Mouse (Mus musculus): ENCODE measurements around the gene Ralgps2. TPM values are rescaled to one million over a fixed set of nuclear protein-coding genes. Genes with fewer than 3 reads are reported as not detected.
A peak's percentile ranks its signal among the peaks of the same experiment; 100 is the strongest.

Gene Ralgps2
- 25.6 and 26.4 TPM in 2 replicates for polyA plus RNA-seq (2015; fragmentation: Nextera tagmentation; extraction: Ambion mirVana)

- DNase-seq, result peak; percentile 71
Measured at GRCm38 (mm10) chr1:156939251-156940141, at the start of gene Ralgps2. Gene Ralgps2 (minus strand): TSS chr1:156939626.

GRCm38 (mm10) chr1:156987576-156987975, 48.1 kb upstream of the Ralgps2 start:
- Histone ChIP-seq H3K4me1 (ENCODE audit: insufficient read depth) (peaks cover 51% of the 10 kb centered on the region), H3K4me3 (ENCODE audit: low read depth, low read length) (no peak overlapping the region), H3K9me3 (ENCODE audit: low read length) (no peaks in the 10 kb centered on the region), H3K27me3 (ENCODE audit: insufficient read depth, low read length) (no peaks in the 10 kb centered on the region), H3K27ac (ENCODE audit: low read depth) (peak overlapping the region; percentile 88), H3K36me3 (replicated peaks; ENCODE audit: insufficient read depth, low read length) (no peaks in the 10 kb centered on the region), H3K4me2 (ENCODE audit: low read depth, low read length) (0 out of 2 replicates have a peak overlapping the region, but pooled peaks have one; percentile 18), H3K9ac (replicated peaks) (no peak overlapping the region)
- no peak for TF ChIP-seq CTCF (IDR thresholded peaks at IDR 0.05; ENCODE audit: low read depth)
- ATAC-seq, result 0 out of 2 replicates have a peak, but pooled peaks have one; percentile 20
- 43% methylated on average over 3 of the region's 3 CpGs for WGBS (ENCODE audit: insufficient replicate concordance)
- DNase-seq, result no peak

More at GRCm38 (mm10) chr1:156939251-156940141, at the start of gene Ralgps2:
- Histone ChIP-seq H3K4me3 (ENCODE audit: low read depth, low read length) (peak within 1 kb of the TSS; percentile 71), H3K36me3 (replicated peaks; ENCODE audit: insufficient read depth, low read length) (no peaks in the 10 kb centered on the region), H3K27me3 (ENCODE audit: insufficient read depth, low read length) (no peaks in the 10 kb centered on the region), H3K4me1 (ENCODE audit: insufficient read depth) (peaks cover 8% of the 10 kb centered on the region), H3K27ac (ENCODE audit: low read depth) (peak within 1 kb of the TSS; percentile 89), H3K9me3 (ENCODE audit: low read length) (no peaks in the 10 kb centered on the region), H3K9ac (replicated peaks) (peak within 1 kb of the TSS; percentile 76), H3K4me2 (ENCODE audit: low read depth, low read length) (peak within 1 kb of the TSS; percentile 91)
- ATAC-seq, result peak; percentile 83
- WGBS (ENCODE audit: insufficient replicate concordance), result under 1% methylated on average over 66 of the region's 124 CpGs
- TF ChIP-seq EP300 (IDR thresholded peaks at IDR 0.05; ENCODE audit: low read depth), result no peak
- TF ChIP-seq CTCF (IDR thresholded peaks at IDR 0.05; ENCODE audit: low read depth), result no peak

GRCm38 (mm10) chr1:156986641-156987345, 47.4 kb upstream of the Ralgps2 start:
- Histone ChIP-seq H3K4me2 (ENCODE audit: low read depth, low read length) (peak overlapping the region; percentile 38), H3K4me3 (ENCODE audit: low read depth, low read length) (no peak overlapping the region), H3K36me3 (replicated peaks; ENCODE audit: insufficient read depth, low read length) (no peaks in the 10 kb centered on the region), H3K4me1 (ENCODE audit: insufficient read depth) (peaks cover 45% of the 10 kb centered on the region), H3K27ac (ENCODE audit: low read depth) (peak overlapping the region; percentile 88), H3K9ac (replicated peaks) (no peak overlapping the region; the same call in 1 of the 2 replicates), H3K9me3 (ENCODE audit: low read length) (no peaks in the 10 kb centered on the region), H3K27me3 (ENCODE audit: insufficient read depth, low read length) (no peaks in the 10 kb centered on the region)
- WGBS (ENCODE audit: insufficient replicate concordance), result 14% methylated on average over 6 of the region's 6 CpGs
- peak; percentile 56 for ATAC-seq
- DNase-seq, result peak; percentile 48
- TF ChIP-seq CTCF (IDR thresholded peaks at IDR 0.05; ENCODE audit: low read depth) (no peak), EP300 (IDR thresholded peaks at IDR 0.05; ENCODE audit: low read depth) (no peak)

- no peak overlapping the region for H3K4me3 ChIP-seq (ENCODE audit: low read depth, low read length)
- ATAC-seq, result peak; percentile 40
- H3K4me1 ChIP-seq (ENCODE audit: insufficient read depth), result peaks cover 44% of the 10 kb centered on the region
- no peak for TF ChIP-seq CTCF (IDR thresholded peaks at IDR 0.05; ENCODE audit: low read depth)
- TF ChIP-seq EP300 (IDR thresholded peaks at IDR 0.05; ENCODE audit: low read depth), result peak; percentile 35; the same call in 1 of the 2 replicates
- WGBS (ENCODE audit: insufficient replicate concordance), result 21% methylated on average over 6 of the region's 6 CpGs
- H3K9me3 ChIP-seq (ENCODE audit: low read length), result no peaks in the 10 kb centered on the region
- peak overlapping the region; percentile 38 for H3K4me2 ChIP-seq (ENCODE audit: low read depth, low read length)
- no peaks in the 10 kb centered on the region for H3K27me3 ChIP-seq (ENCODE audit: insufficient read depth, low read length)
- no peaks in the 10 kb centered on the region for H3K36me3 ChIP-seq (replicated peaks; ENCODE audit: insufficient read depth, low read length)
- peak overlapping the region; percentile 88 for H3K27ac ChIP-seq (ENCODE audit: low read depth)
- H3K9ac ChIP-seq (replicated peaks), result no peak overlapping the region; the same call in 1 of the 2 replicates
- peak; percentile 44 for DNase-seq
Measured at GRCm38 (mm10) chr1:156985657-156986640, 46.5 kb upstream of the Ralgps2 start.

GRCm38 (mm10) chr1:156983009-156983870, 43.8 kb upstream of the Ralgps2 start:
- Histone ChIP-seq H3K4me3 (ENCODE audit: low read depth, low read length) (no peak overlapping the region), H3K9me3 (ENCODE audit: low read length) (no peaks in the 10 kb centered on the region), H3K4me2 (ENCODE audit: low read depth, low read length) (no peak overlapping the region), H3K36me3 (replicated peaks; ENCODE audit: insufficient read depth, low read length) (no peaks in the 10 kb centered on the region), H3K9ac (replicated peaks) (no peak overlapping the region), H3K4me1 (ENCODE audit: insufficient read depth) (peaks cover 34% of the 10 kb centered on the region), H3K27me3 (ENCODE audit: insufficient read depth, low read length) (no peaks in the 10 kb centered on the region), H3K27ac (ENCODE audit: low read depth) (no peak overlapping the region)
- no peak for DNase-seq
- no peak for TF ChIP-seq CTCF (IDR thresholded peaks at IDR 0.05; ENCODE audit: low read depth)
- ATAC-seq, result no peak
- 85% methylated on average over 14 of the region's 14 CpGs for WGBS (ENCODE audit: insufficient replicate concordance)
